Mouse (Mus musculus) urinary bladder, postnatal 10 days (tissue): Measurements from ENCODE around the gene 4930455H04Rik.

Experiments used
- DNase-seq: peaks from one replicate; pipeline ENCODE4 v3.0.0; 2022; ENCODE audit warnings: low spot score

Gene 4930455H04Rik

GRCm38 (mm10) chr3:116967436-116967835 is 631 bp upstream of the 4930455H04Rik start:
- DNase-seq = no peak

DNA sequence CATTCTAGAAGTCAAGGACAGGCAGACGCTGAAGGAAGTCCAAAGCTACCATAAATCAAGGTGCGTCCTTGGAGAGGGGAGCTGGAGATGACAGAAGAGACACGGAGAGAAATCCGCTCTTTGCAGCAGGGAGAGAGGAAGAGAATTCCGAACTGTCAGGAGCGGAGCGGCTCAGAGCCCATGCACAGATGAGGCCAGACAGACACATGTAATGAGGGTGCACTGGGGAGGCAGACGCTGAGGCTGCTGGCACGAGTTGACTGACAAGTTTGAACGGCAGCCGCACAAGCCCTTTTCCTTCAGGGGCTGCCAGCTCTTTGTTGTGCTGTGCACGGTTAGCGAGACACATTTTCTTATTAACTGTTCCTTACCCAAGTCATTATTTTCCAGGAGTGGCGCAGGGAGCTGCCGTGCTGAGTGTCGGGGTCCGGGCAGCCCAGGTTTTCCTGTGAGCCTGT is 502 bp downstream of the 4930455H04Rik start, which contains the start of gene Palmd:
Palmd (minus strand) TSS at position 448 of the 458 bp plus-strand sequence.
- DNase-seq = no peak

DNA sequence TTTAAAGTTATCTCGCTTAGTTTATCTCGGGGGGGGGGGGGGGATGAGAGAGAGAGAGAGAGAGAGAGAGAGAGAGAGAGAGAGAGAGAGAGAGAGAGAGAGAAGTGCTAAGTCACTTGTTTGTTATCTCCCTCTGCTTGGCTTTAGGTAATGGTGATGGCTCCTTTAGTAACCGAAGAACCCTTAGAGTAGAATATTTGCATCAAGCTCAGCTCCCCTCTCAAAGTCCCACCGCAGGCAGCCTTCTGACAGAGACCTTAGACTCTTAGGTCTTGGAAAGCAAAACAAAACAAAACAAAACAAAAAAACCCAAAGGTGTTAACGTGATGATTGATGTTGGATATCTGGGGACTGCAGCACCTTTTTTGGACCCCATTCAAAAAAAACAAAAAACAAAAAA is 936 bp downstream of the 4930455H04Rik start:
- DNase-seq = no peak

GRCm38 (mm10) chr3:116969786-116970185 is 1.7 kb downstream of the 4930455H04Rik start:
- no peak for DNase-seq

GRCm38 (mm10) chr3:116981811-116982575 is 13.9 kb downstream of the 4930455H04Rik start:
- no peak for DNase-seq

DNA sequence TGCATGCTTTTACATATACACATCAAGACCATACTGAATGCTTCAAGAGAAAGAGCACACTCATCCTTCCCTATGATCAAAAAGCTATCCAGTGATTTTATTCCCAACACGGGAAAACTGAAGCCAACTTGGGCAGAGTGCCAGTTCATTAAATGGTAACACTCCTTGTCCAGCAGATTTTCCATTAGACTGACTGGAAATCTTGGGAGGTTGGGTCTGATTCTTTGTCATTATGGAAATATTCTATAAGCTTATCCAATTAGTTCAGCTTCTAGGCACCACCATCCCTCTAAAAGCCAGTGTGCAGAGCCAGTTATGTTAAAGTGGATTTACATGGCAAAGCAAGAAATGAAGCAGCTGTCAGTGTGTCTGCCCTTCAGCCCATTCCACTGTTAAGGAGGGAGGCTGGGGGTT is 17.0 kb downstream of the 4930455H04Rik start:
- DNase-seq = no peak

DNA sequence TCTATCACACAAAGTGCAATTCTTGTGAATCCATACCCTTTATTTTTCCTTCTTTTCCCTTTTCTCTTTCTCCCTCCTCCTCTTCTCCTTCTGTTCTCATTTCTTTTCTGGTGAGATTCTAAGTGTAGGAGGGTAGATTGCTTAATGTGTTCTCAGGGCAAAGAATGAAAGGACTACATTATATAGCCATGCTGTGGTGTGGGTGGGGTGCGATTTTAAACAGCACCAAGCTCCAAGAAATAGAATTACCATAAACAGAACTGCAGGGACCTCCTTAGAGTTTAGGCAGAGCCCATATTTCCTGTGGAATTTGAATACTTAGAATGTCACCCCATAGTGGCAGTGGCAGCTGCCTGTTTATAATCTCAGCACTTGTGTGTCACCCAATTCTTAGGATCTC is 17.7 kb downstream of the 4930455H04Rik start:
- DNase-seq = no peak

DNA sequence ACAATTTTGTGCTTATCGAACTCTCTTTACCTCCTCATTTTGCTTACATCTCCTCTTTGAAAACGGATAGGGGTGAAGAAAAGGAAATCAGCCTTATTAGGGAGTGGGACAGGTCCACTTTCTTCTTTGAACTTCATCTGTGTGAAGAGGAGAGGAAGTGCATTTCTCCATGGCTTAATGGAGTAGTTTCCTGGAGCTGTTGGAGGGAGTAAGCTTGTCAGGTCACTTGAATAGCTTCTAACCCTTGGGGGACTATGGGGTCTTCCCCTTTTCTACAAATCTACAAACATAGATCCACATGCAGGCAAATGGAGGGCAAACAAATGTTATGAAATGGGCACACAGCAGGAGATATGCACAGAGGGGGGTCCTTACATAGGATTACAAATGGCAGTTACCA is 18.4 kb downstream of the 4930455H04Rik start:
- DNase-seq = no peak

DNA sequence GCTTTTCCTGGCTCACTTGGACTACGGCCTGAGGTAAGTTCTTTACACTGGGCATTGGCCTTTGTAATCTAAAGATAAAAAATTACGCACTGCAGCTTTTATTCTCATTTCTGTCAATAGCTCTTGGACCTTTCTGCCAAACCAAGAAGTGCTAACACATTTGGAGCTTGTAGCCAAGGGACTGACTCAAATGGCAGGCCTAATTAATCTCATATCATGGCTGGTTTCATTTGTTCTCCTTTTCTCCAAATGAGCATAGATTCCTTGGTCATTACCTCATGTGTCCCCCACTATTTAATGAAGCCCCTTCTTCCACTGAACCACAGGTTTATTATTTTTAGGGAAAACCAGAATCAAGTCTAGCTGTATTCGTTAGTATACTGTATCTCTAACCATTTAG is 20.2 kb downstream of the 4930455H04Rik start:
- no peak for DNase-seq

GRCm38 (mm10) chr3:116991180-116991579 is 23.1 kb downstream of the 4930455H04Rik start:
- no peak for DNase-seq

- no peak for DNase-seq
Measured at GRCm38 (mm10) chr3:116993011-116993410, 24.9 kb downstream of the 4930455H04Rik start.

- no peak for DNase-seq
Measured at GRCm38 (mm10) chr3:117001686-117002485, 33.8 kb downstream of the 4930455H04Rik start.

GRCm38 (mm10) chr3:117003379-117003778 is 35.3 kb downstream of the 4930455H04Rik start:
- DNase-seq = no peak

DNA sequence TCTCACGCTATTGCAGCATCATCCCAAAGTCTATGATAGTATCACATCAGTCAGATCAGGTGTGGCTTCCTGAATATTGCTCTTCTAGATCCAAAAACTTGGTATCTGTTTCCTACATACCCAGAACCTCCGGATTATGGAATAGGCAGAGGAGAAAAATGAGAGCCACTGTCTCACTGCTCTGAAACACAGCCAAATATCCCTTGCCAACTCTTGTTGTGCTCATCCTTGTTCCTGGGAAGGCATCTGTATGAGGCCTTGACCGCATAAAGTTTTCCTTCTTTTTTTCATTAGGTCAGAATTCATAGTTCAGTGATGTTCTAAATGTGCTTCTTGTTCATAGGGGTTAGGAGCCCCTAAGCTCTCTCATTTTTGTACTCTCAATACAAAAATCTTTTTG is 38.6 kb downstream of the 4930455H04Rik start:
- no peak for DNase-seq

- no peak for DNase-seq
Measured at GRCm38 (mm10) chr3:117007340-117007739, 39.3 kb downstream of the 4930455H04Rik start.

DNA sequence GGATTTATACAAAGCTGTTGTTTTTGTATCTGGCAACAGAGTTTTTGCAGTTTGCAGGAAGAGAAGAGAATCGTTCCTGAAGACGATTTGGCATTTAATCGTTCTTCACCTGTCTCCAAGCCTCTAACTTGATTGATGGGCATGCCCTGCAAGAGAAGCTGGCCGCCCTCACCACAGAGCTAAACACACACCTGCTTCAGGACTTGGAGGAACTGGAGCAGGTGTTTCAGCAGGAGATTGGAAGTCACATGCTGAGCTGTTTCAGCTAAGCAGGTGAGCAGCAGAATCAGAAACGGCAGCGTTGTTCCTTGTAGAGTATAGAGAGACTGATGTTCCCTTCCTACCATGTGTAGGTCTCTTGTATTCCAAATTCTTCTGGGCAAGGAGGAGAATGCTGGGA is 42.1 kb downstream of the 4930455H04Rik start:
- DNase-seq = no peak

DNA sequence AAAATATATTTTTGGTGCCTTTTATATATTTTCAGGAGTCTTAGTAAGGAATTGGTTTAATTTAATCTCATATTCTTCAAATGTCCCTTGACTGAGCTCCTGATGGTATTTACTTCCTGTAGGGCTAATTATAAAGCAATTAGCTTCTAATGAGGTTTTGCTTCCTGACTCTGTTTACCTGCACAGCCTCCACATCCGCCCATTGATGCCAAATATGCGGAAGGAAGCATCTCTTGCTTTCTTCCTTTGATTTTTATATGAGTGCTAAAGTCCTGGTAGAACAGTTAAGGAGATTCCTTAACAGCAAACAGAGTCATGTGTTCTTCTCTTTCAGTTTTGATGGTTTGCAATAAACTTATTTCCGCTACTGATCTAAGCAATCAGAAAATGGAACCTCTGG is 52.3 kb downstream of the 4930455H04Rik start:
- no peak for DNase-seq

DNA sequence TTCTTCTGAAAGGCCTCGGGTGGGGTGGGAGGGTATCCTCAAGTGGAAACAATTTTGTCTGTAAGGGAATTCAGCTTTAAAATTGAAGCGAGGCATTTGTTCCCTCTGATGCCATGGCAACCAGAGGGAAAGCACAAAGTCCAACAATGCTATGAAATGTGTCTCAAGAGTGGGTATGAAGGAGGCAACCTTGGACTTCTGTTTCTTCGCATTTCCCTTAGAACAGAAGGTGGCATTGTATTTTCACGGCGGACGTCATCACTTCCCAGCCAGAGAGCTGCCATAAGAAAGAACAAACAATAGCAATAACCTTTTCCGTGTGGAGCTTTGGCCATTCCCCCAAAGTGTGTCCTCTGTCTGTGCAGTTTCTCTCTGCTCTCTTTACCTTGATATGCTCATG is 53.8 kb downstream of the 4930455H04Rik start:
- DNase-seq = no peak

GRCm38 (mm10) chr3:117024111-117024510 is 56.0 kb downstream of the 4930455H04Rik start:
- DNase-seq = no peak

GRCm38 (mm10) chr3:117024557-117024956 is 56.5 kb downstream of the 4930455H04Rik start:
- no peak for DNase-seq

DNA sequence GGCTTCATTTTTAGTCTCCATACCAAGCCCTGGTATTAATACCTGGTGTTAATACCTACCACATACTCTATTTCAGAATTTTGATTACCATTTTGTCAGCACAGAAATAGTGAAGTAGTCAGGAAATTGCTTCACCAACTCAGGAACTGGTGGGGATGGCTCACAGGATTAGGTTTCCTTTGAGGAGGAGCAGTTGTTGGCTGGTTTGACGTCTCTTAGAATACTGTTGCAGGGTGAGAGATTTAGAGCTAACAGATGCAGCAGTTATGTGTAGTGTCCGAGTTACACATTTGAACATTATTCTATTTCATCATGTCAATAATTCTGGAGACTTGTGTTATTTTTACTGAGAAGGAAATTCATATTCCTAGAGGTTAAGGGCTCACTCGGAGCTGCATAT is 57.4 kb downstream of the 4930455H04Rik start:
- no peak for DNase-seq
